Mouse (Mus musculus): ENCODE measurements around the gene Adgrl1.

DNA sequence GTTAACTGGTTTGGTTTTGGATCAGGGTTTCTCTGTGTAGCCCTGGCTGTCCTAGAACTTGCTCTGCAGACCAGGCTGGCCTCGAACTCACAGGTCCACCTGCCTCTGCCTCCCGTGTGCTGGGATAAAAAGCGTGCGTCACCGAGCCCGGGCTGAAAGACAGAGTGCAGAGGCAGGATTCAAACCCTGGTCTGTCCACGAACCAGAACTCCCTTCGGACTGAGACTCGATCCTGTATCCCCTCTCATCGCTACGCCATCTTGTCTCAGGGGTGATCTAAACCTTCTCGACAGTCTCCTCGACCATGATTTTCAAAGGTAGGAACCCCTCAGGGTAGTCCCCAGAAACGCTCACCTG is 54.8 kb downstream of the Adgrl1 start:
- TF ChIP-seq CTCF (IDR thresholded peaks at IDR 0.05; ENCODE audit: borderline replicate concordance, extremely low read depth, insufficient read depth, insufficient read length) = no peak
- TF ChIP-seq POLR2A (IDR thresholded peaks at IDR 0.05; ENCODE audit: borderline replicate concordance, extremely low read depth, insufficient read depth, insufficient read length, poor library complexity, severe bottlenecking) = no peak

Measured in brain, embryonic 14.5 days (tissue).